Mouse (Mus musculus) spleen, postnatal 10 days (tissue): ENCODE results near the gene Olfr214.
"Not testable (repeated sequence)": the region's sequence is repeated elsewhere in the genome, so short reads cannot be mapped to it uniquely, and the experiment has no call there.

Experiments
- DNase-seq, 2 experiments: peaks; one replicate each; pipeline ENCODE4 v3.0.0; 2021 to 2022; ENCODE audit warnings: low spot score in 2 of 2

The Olfr214 gene

GRCm38 (mm10) chr6:116553935-116554334, at the start of gene Olfr214:
Gene Olfr214 (plus strand): TSS chr6:116554235.
- DNase-seq, result no peak

- not testable (repeated sequence) for DNase-seq
Measured at GRCm38 (mm10) chr6:116506302-116507003, 47.6 kb upstream of the Olfr214 start, which contains the start of gene Olfr212. Gene Olfr212 (plus strand): TSS chr6:116506516.

DNA sequence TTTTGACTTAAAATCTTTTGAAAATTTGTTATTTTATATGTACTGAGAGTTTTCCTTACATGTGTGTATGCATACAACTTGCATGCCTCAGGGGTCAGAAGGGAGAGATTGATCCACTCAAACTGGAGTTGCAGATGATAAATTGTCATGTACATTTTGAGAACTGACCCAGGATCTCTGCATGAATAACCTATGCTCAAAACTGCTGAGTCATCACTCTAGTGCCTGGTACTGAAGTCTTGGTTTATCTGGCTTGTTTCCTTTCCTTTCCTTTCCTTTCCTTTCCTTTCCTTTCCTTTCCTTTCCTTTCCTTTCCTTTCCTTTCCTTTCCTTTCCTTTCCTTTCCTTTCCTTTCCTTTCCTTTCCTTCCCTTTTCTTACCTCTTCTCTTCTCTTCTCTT, 39.2 kb upstream of the Olfr214 start:
- DNase-seq, result no peak

GRCm38 (mm10) chr6:116538156-116538555, 15.9 kb upstream of the Olfr214 start, which contains the start of gene Olfr213:
Gene Olfr213 (plus strand): TSS chr6:116538456.
- no peak for DNase-seq

- no peak for DNase-seq
Measured at GRCm38 (mm10) chr6:116542500-116542899, 11.5 kb upstream of the Olfr214 start.

DNA sequence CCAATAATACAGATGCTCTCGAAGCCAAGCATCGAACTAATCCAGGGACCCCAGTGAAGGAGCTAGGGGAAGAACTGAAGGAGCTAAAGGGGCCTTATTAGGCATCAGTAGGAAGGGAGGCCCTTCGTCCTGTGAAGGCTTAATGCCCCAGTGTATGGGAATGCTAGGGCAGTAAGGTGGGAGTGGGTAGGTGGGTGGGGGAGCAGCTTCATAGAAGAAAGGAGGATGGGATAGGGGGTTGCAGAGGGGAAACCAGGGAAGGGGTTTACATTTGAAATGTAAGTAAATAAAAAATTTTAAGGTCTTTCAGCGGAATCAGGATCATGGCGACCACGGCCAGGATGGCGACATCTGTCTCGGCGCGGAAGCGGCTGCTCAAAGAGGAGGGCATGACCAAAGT, 3.2 kb upstream of the Olfr214 start, which contains the start of gene Gm5580:
Gene Gm5580, plus strand, starts transcription at position 301 of the 400 bp plus-strand sequence.
- not testable (repeated sequence) for DNase-seq

DNA sequence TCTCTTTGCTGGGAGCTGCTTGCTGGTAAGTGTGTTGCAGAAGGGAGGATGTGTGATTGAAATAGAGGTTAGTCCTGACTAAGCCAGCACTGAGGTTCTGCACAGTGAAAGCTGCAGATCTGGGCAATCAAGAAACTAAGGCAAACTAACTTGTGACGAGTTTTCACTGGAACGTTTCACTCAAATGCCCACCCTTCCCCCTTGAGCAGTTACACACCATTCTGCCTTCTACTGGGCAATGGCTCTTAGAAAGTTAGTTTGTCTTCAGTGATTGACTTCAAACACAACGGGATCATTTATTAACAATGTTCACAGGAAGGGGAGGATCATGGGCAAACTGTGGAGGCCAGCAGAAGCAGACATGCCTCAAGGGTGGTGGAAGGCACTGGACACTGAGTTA, 917 bp downstream of the Olfr214 start:
- no peak for DNase-seq

DNA sequence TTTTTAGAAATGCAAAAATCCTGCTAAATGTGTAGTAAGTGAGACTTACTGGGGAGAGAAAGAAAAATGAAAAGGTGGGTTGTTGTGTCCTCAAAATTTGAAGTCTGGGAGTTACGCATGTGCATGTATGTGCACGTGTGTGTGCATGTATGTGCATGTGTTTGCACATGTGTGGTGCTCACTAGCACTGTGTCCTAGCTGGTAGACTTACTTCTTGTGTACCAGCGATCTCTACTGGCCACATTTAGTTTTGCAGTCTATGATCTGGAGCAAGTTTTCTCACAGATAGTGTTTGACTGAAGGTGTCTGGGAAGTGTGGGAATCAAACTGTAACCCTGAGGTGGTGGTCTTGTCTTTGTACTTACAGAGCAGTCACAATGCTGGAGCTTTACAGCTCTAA, 15.8 kb downstream of the Olfr214 start:
- DNase-seq, result peak in 1 of 2 experiments; percentile 26

GRCm38 (mm10) chr6:116584095-116584494, 30.1 kb downstream of the Olfr214 start, which contains the start of gene Olfr215:
Gene Olfr215 (minus strand): TSS chr6:116584195.
- DNase-seq, result no peak

DNA sequence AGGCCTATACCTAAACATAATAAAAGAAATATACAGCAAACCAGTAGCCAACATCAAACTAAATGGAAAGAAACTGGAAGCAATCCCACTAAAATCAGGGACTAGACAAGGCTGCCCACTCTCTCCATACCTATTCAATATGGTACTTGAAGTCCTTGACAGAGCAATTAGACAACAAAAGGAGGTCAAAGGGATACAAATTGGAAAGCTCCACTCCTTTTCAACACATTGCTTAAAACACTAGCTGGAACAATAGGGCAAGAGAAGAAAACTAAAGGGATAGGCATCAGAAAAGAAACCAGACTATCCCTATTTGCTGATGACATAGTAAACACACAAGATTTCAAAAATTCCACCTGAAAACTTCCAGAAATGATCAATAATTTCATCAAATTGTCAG, 46.9 kb downstream of the Olfr214 start:
- DNase-seq, result not testable (repeated sequence)

GRCm38 (mm10) chr6:116607230-116607629, 53.2 kb downstream of the Olfr214 start:
- no peak for DNase-seq
